Mouse (Mus musculus) heart, postnatal 0 days (tissue): Measurements from ENCODE around the gene Slc5a10.

ENCODE experiments used
- CTCF ChIP-seq: IDR thresholded peaks from 2 replicates; pipeline ENCODE4 v1.5.1; 2016; ENCODE audit warnings: antibody characterized with exemption, control low read depth, low read depth
- EP300 ChIP-seq: IDR thresholded peaks from 2 replicates; pipeline ENCODE4 v1.6.1; 2016; ENCODE audit warnings: antibody characterized with exemption, low read depth

- TF ChIP-seq CTCF = no peak
- no peak for TF ChIP-seq EP300
These were observed 48.7 kb downstream of the Slc5a10 start for GRCm38 (mm10) chr11:61671781-61672383.
